Mouse (Mus musculus): ENCODE data around the gene Pkp1. TPM values are rescaled to one million over a fixed set of nuclear protein-coding genes. Genes with fewer than 3 reads are reported as not detected.

Pkp1 gene
- polyA plus RNA-seq, 1 experiment from 2014 or later: not detected

GRCm38 (mm10) chr1:135936091-135936490, 17.1 kb upstream of the Pkp1 start:
- no peak overlapping the region for H3K4me2 ChIP-seq
- WGBS: 84% methylated on average over 1 of the region's 1 CpGs

GRCm38 (mm10) chr1:135933704-135934293, 14.8 kb upstream of the Pkp1 start:
- H3K4me2 ChIP-seq: no peak overlapping the region
- H3K27me3 ChIP-seq: no peaks in the 10 kb centered on the region
- no peaks in the 10 kb centered on the region for H3K36me3 ChIP-seq
- peaks cover 8% of the 10 kb centered on the region; the same call in 1 of the 2 replicates for H3K4me1 ChIP-seq (replicated peaks)
- H3K27ac ChIP-seq: no peak overlapping the region
- no peak for ATAC-seq (ENCODE audit: low FRiP score)
- no peaks in the 10 kb centered on the region for H3K9me3 ChIP-seq
- WGBS: 78% methylated on average over 18 of the region's 18 CpGs
- H3K4me3 ChIP-seq: no peak overlapping the region
- no peak overlapping the region for H3K9ac ChIP-seq

More at GRCm38 (mm10) chr1:135936091-135936490, 17.1 kb upstream of the Pkp1 start:
- no peak for ATAC-seq (ENCODE audit: low FRiP score)
- H3K36me3 ChIP-seq: no peaks in the 10 kb centered on the region
- no peaks in the 10 kb centered on the region for H3K4me1 ChIP-seq (replicated peaks)
- no peak overlapping the region for H3K9ac ChIP-seq
- no peaks in the 10 kb centered on the region for H3K27me3 ChIP-seq
- H3K9me3 ChIP-seq: no peaks in the 10 kb centered on the region
- no peak overlapping the region for H3K4me3 ChIP-seq
- H3K27ac ChIP-seq: no peak overlapping the region

GRCm38 (mm10) chr1:135929876-135930275, 10.9 kb upstream of the Pkp1 start:
- H3K4me2 ChIP-seq: no peak overlapping the region
- H3K4me3 ChIP-seq: no peak overlapping the region
- no peak for ATAC-seq (ENCODE audit: low FRiP score)
- peaks cover 8% of the 10 kb centered on the region; the same call in 1 of the 2 replicates for H3K4me1 ChIP-seq (replicated peaks)
- WGBS: 56% methylated on average over 3 of the region's 3 CpGs
- H3K9ac ChIP-seq: no peak overlapping the region
- no peak overlapping the region for H3K27ac ChIP-seq
- H3K27me3 ChIP-seq: no peaks in the 10 kb centered on the region
- H3K9me3 ChIP-seq: no peaks in the 10 kb centered on the region
- no peaks in the 10 kb centered on the region for H3K36me3 ChIP-seq

GRCm38 (mm10) chr1:135925848-135926247, 6.8 kb upstream of the Pkp1 start:
- 76% methylated on average over 5 of the region's 5 CpGs for WGBS
- Histone ChIP-seq H3K4me1 (replicated peaks) (peaks cover 8% of the 10 kb centered on the region; the same call in 1 of the 2 replicates), H3K27ac (no peak overlapping the region), H3K4me2 (no peak overlapping the region), H3K4me3 (no peak overlapping the region), H3K27me3 (peaks cover 26% of the 10 kb centered on the region), H3K9ac (no peak overlapping the region), H3K9me3 (no peaks in the 10 kb centered on the region), H3K36me3 (no peaks in the 10 kb centered on the region)
- no peak for ATAC-seq (ENCODE audit: low FRiP score)

- H3K4me1 ChIP-seq (replicated peaks): no peaks in the 10 kb centered on the region
- no peak overlapping the region for H3K4me2 ChIP-seq
- WGBS: 71% methylated on average over 5 of the region's 5 CpGs
- H3K9ac ChIP-seq: no peak overlapping the region
- ATAC-seq (ENCODE audit: low FRiP score): no peak
- H3K36me3 ChIP-seq: no peaks in the 10 kb centered on the region
- no peaks in the 10 kb centered on the region for H3K9me3 ChIP-seq
- peaks cover 39% of the 10 kb centered on the region for H3K27me3 ChIP-seq
- no peak overlapping the region for H3K27ac ChIP-seq
- H3K4me3 ChIP-seq: no peak overlapping the region
These were observed 5.5 kb upstream of the Pkp1 start for GRCm38 (mm10) chr1:135924377-135924994.

- peaks cover 52% of the 10 kb centered on the region for H3K27me3 ChIP-seq
- H3K4me2 ChIP-seq: no peak overlapping the region
- no peak overlapping the region for H3K4me3 ChIP-seq
- H3K27ac ChIP-seq: no peak overlapping the region
- H3K36me3 ChIP-seq: no peaks in the 10 kb centered on the region
- peaks cover 11% of the 10 kb centered on the region for H3K4me1 ChIP-seq (replicated peaks)
- no peak overlapping the region for H3K9ac ChIP-seq
- no peaks in the 10 kb centered on the region for H3K9me3 ChIP-seq
- WGBS: 81% methylated on average over 7 of the region's 7 CpGs
- ATAC-seq (ENCODE audit: low FRiP score): no peak
These were observed 4.2 kb upstream of the Pkp1 start for GRCm38 (mm10) chr1:135923229-135923628.

- Histone ChIP-seq H3K4me3 (no peak overlapping the region), H3K27ac (no peak overlapping the region), H3K27me3 (peaks cover 83% of the 10 kb centered on the region), H3K4me1 (replicated peaks) (peaks cover 11% of the 10 kb centered on the region), H3K36me3 (no peaks in the 10 kb centered on the region), H3K9ac (no peak overlapping the region), H3K9me3 (no peaks in the 10 kb centered on the region), H3K4me2 (no peak overlapping the region)
- WGBS: 6% methylated on average over 5 of the region's 5 CpGs
- no peak for ATAC-seq (ENCODE audit: low FRiP score)
These were observed 1.8 kb downstream of the Pkp1 start for GRCm38 (mm10) chr1:135917206-135917605.

- Histone ChIP-seq H3K9me3 (no peaks in the 10 kb centered on the region), H3K9ac (no peak overlapping the region), H3K27ac (no peak overlapping the region), H3K4me3 (no peak overlapping the region), H3K36me3 (no peaks in the 10 kb centered on the region), H3K27me3 (peaks cover 78% of the 10 kb centered on the region), H3K4me2 (no peak overlapping the region), H3K4me1 (replicated peaks) (peaks cover 11% of the 10 kb centered on the region)
- no peak for ATAC-seq (ENCODE audit: low FRiP score)
- WGBS: 34% methylated on average over 5 of the region's 5 CpGs
These were observed 2.4 kb downstream of the Pkp1 start for GRCm38 (mm10) chr1:135916486-135917058.

GRCm38 (mm10) chr1:135913657-135914056, 5.3 kb downstream of the Pkp1 start:
- peaks cover 64% of the 10 kb centered on the region for H3K27me3 ChIP-seq
- ATAC-seq (ENCODE audit: low FRiP score): no peak
- H3K27ac ChIP-seq: no peak overlapping the region

GRCm38 (mm10) chr1:135909381-135909780, 9.6 kb downstream of the Pkp1 start:
- Histone ChIP-seq H3K4me1 (replicated peaks) (peaks cover 9% of the 10 kb centered on the region), H3K9me3 (no peaks in the 10 kb centered on the region), H3K4me3 (no peak overlapping the region), H3K27ac (no peak overlapping the region), H3K4me2 (no peak overlapping the region), H3K27me3 (peaks cover 27% of the 10 kb centered on the region), H3K36me3 (no peaks in the 10 kb centered on the region), H3K9ac (no peak overlapping the region)
- WGBS: 9% methylated on average over 6 of the region's 6 CpGs
- no peak for ATAC-seq (ENCODE audit: low FRiP score)

More at GRCm38 (mm10) chr1:135913657-135914056, 5.3 kb downstream of the Pkp1 start:
- Histone ChIP-seq H3K9ac (no peak overlapping the region), H3K4me1 (replicated peaks) (peaks cover 14% of the 10 kb centered on the region), H3K9me3 (no peaks in the 10 kb centered on the region), H3K36me3 (no peaks in the 10 kb centered on the region), H3K4me2 (no peak overlapping the region), H3K4me3 (no peak overlapping the region)
- 80% methylated on average over 4 of the region's 4 CpGs for WGBS

- 76% methylated on average over 11 of the region's 11 CpGs for WGBS
- Histone ChIP-seq H3K9ac (no peak overlapping the region), H3K4me3 (no peak overlapping the region), H3K4me2 (no peak overlapping the region), H3K36me3 (no peaks in the 10 kb centered on the region), H3K4me1 (replicated peaks) (peaks cover 9% of the 10 kb centered on the region), H3K9me3 (no peaks in the 10 kb centered on the region), H3K27me3 (peaks cover 16% of the 10 kb centered on the region; the same call in 1 of the 2 replicates), H3K27ac (no peak overlapping the region)
- ATAC-seq (ENCODE audit: low FRiP score): no peak
These were observed 12.3 kb downstream of the Pkp1 start for GRCm38 (mm10) chr1:135906736-135907135.

GRCm38 (mm10) chr1:135899991-135900515, 19.0 kb downstream of the Pkp1 start:
- 77% methylated on average over 7 of the region's 7 CpGs for WGBS
- Histone ChIP-seq H3K9me3 (no peaks in the 10 kb centered on the region), H3K9ac (no peak overlapping the region), H3K4me3 (no peak overlapping the region), H3K27ac (no peak overlapping the region), H3K4me2 (no peak overlapping the region), H3K36me3 (no peaks in the 10 kb centered on the region), H3K27me3 (no peaks in the 10 kb centered on the region), H3K4me1 (replicated peaks) (no peaks in the 10 kb centered on the region)
- ATAC-seq (ENCODE audit: low FRiP score): no peak
